Mouse (Mus musculus): ENCODE measurements around the gene Krtap19-9b. TPM values are rescaled to one million over a fixed set of nuclear protein-coding genes. Genes with fewer than 3 reads are reported as not detected.

The Krtap19-9b gene
- not detected for total RNA-seq (2021)
- long read RNA-seq, experiment 1: 0 reads
- long read RNA-seq, experiment 2: 0 reads

DNA sequence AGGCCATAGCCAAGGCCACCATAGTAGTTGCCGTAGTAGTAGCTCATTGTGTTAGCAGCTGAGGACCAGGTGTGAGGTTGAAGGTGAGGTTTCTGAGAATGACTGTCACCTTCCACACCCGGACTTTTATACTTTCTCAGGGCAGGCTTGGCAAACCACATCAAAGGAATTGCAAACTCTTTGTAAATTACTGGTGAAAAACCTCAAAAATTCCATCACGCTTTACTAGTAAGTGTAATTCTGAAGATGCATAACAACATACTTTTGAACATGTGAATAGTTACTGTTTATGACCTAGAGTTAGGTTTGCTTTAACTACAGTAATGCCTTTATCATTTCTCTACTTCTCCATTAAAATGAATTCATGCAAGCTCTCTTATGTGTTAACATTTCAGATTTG lies at the start of gene Krtap19-9b:
TSS of gene Krtap19-9b (minus strand) at position 101 of the 400 bp plus-strand sequence.
- DNase-seq: no peak
- intact Hi-C loops (cut with DNase I; ENCODE audit: low total_unique reads): no loop called here

DNA sequence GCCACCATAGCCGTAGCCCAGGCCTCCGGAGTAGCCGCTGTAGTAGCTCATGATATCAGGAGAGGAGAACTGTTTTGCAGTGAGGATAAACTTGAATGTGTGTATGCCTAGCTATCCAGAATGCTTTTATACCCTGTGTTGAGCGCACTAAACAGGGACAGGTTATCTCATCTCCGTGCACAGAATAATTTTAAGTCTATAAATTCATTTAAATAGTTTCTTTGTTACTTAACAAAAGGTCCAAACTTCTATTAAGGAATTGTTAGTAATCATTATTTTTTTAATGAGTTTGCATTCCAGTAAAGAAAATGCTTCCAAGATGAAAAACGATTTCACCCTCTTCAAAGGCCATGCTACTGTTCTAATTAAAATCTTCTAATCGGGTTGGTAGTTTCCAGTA lies 30.7 kb upstream of the Krtap19-9b start, which contains the start of gene Krtap16-3:
TSS of gene Krtap16-3 (minus strand) at position 101 of the 400 bp plus-strand sequence.
- intact Hi-C loops (cut with DNase I; ENCODE audit: low total_unique reads): no loop called here
- DNase-seq: no peak

DNA sequence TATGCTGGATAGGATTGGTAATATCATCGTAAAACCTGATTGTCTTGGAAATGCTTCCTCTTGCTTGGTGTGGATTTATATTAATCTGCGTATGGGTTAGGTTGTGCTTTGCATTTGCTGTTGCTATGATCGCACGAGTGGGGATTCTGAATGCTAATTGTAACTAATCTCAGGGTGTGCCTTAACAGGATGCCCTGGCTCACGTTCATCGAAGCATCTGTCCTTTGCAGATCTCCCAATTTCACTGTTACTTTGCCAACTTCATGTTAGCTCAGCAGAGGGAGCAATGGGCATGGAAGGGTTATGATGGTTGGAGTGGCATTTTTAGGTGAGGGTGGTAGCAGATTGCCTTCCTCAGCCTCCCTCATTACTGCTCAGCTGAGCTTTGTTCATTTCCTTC lies 9.0 kb upstream of the Krtap19-9b start:
- intact Hi-C loops (cut with DNase I; ENCODE audit: low total_unique reads): no loop called here

GRCm38 (mm10) chr16:88938252-88938651 lies 6.2 kb upstream of the Krtap19-9b start:
- intact Hi-C loops (cut with DNase I; ENCODE audit: low total_unique reads): no loop called here
- DNase-seq: no peak

More for the DNA sequence above, 9.0 kb upstream of the Krtap19-9b start:
- no peak for DNase-seq

GRCm38 (mm10) chr16:88896357-88896756 lies 35.7 kb downstream of the Krtap19-9b start, which contains the start of gene Krtap19-5:
TSS of gene Krtap19-5 (minus strand) at chr16:88896457.
- intact Hi-C loops (cut with DNase I; ENCODE audit: low total_unique reads): no loop called here

GRCm38 (mm10) chr16:88886870-88887269 lies 45.2 kb downstream of the Krtap19-9b start:
- intact Hi-C loops (cut with DNase I; ENCODE audit: low total_unique reads): no loop called here
- DNase-seq: no peak

More at GRCm38 (mm10) chr16:88896357-88896756, 35.7 kb downstream of the Krtap19-9b start, which contains the start of gene Krtap19-5:
- DNase-seq: no peak

GRCm38 (mm10) chr16:88884989-88885388 lies 47.1 kb downstream of the Krtap19-9b start, which contains the start of gene Krtap19-4:
TSS of gene Krtap19-4 (minus strand) at chr16:88885089.
- no peak for DNase-seq
- intact Hi-C loops (cut with DNase I; ENCODE audit: low total_unique reads): no loop called here

Other genes with a start within 250 kb of the Krtap19-9b start
- not detected for gene 2310061N02Rik, start 224.3 kb downstream of the Krtap19-9b start, total RNA-seq (2021)
- not detected for gene Krtap13-1, start 203.4 kb downstream of the Krtap19-9b start, total RNA-seq (2021)
- gene Krtap13, start 180.6 kb downstream of the Krtap19-9b start, total RNA-seq (2021): not detected
- not detected for gene 2310034C09Rik, start 173.4 kb downstream of the Krtap19-9b start, total RNA-seq (2021)
- not detected for gene 2310057N15Rik, start 158.1 kb downstream of the Krtap19-9b start, total RNA-seq (2021)
- not detected for gene Gm5965, start 154.4 kb downstream of the Krtap19-9b start, total RNA-seq (2021)
- gene Gm20741, start 120.0 kb downstream of the Krtap19-9b start, total RNA-seq (2021): not detected
- gene Krtap15, start 112.0 kb downstream of the Krtap19-9b start, total RNA-seq (2021): not detected
- not detected for gene Krtap14, start 106.1 kb downstream of the Krtap19-9b start, total RNA-seq (2021)
- gene Krtap19-1, start 62.9 kb downstream of the Krtap19-9b start, total RNA-seq (2021): not detected
- gene Krtap19-2, start 58.0 kb downstream of the Krtap19-9b start, total RNA-seq (2021): not detected
- not detected for gene Krtap19-3, start 54.2 kb downstream of the Krtap19-9b start, total RNA-seq (2021)
- not detected for gene Krtap19-4, start 47.2 kb downstream of the Krtap19-9b start, total RNA-seq (2021)
- not detected for gene Krtap19-5, start 35.8 kb downstream of the Krtap19-9b start, total RNA-seq (2021)
- not detected for gene Krtap16-3, start 30.6 kb upstream of the Krtap19-9b start, total RNA-seq (2021)
- gene Krtap22-2, start 78.5 kb upstream of the Krtap19-9b start, total RNA-seq (2021): not detected
- not detected for gene Gm10229, start 83.0 kb upstream of the Krtap19-9b start, total RNA-seq (2021)
- gene Krtap6-1, start 99.4 kb upstream of the Krtap19-9b start, total RNA-seq (2021): not detected
- not detected for gene Gm10228, start 109.2 kb upstream of the Krtap19-9b start, total RNA-seq (2021)
- not detected for gene Krtap6-5, start 115.6 kb upstream of the Krtap19-9b start, total RNA-seq (2021)
- gene 1110025L11Rik, start 131.7 kb upstream of the Krtap19-9b start, total RNA-seq (2021): not detected
- gene Krtap6-3, start 151.8 kb upstream of the Krtap19-9b start, total RNA-seq (2021): not detected
- gene Gm6358, start 208.6 kb upstream of the Krtap19-9b start, total RNA-seq (2021): not detected
- not detected for gene Gm10061, start 218.8 kb upstream of the Krtap19-9b start, total RNA-seq (2021)
- not detected for gene Gm9789, start 225.7 kb upstream of the Krtap19-9b start, total RNA-seq (2021)
- not detected for gene Gm7735, start 237.2 kb upstream of the Krtap19-9b start, total RNA-seq (2021)
- gene 1110057P08Rik, start 242.5 kb upstream of the Krtap19-9b start, total RNA-seq (2021): not detected

Measured in gastrocnemius, postnatal 14 days (tissue).